Mouse (Mus musculus): ENCODE data around the gene Trpm8.

GRCm38 (mm10) chr1:88260604-88261377 is 16.7 kb upstream of the Trpm8 start:
- no peak for TF ChIP-seq E2F4 (IDR thresholded peaks at IDR 0.05; ENCODE audit: insufficient read depth)
- TF ChIP-seq POLR2AphosphoS2 (IDR thresholded peaks at IDR 0.05; ENCODE audit: insufficient read length, low read depth), result no peak
- TF ChIP-seq POLR2A (IDR thresholded peaks at IDR 0.05; ENCODE audit: insufficient read length, low read depth), result no peak
- TF ChIP-seq USF1 (IDR thresholded peaks at IDR 0.05; ENCODE audit: low read depth), result no peak
- TF ChIP-seq MAX (IDR thresholded peaks at IDR 0.05; ENCODE audit: low read depth), result no peak
- TF ChIP-seq CEBPB (IDR thresholded peaks at IDR 0.05; ENCODE audit: insufficient read depth, poor library complexity, severe bottlenecking), result no peak
- no peak for TF ChIP-seq TCF12 (IDR thresholded peaks at IDR 0.05; ENCODE audit: insufficient read depth, poor library complexity, severe bottlenecking)
- TF ChIP-seq MYOG (IDR thresholded peaks at IDR 0.05; ENCODE audit: control insufficient read depth in 1 of 3, insufficient read depth in 1 of 3, insufficient read length in 2 of 3, low read depth in 2 of 3), result no peak
- no peak for TF ChIP-seq MYOD1 (IDR thresholded peaks at IDR 0.05; ENCODE audit: control insufficient read depth in 1 of 3, insufficient read length in 2 of 3, low read depth in 2 of 3)
- no peak for TF ChIP-seq REST (IDR thresholded peaks at IDR 0.05; ENCODE audit: insufficient read depth, insufficient read length)
